Mouse (Mus musculus): ENCODE measurements around the gene S100a9. TPM values are rescaled to one million over a fixed set of nuclear protein-coding genes. Genes with fewer than 3 reads are reported as not detected.
A peak's percentile ranks its signal among the peaks of the same experiment; 100 is the strongest.

S100a9 gene
- polyA plus RNA-seq (2014; fragmentation: Nextera tagmentation; extraction: Ambion mirVana): 2.0 and 3.1 TPM in 2 replicates

- H3K9me3 ChIP-seq (replicated peaks; ENCODE audit: control insufficient read depth, low read length): no peaks in the 10 kb centered on the region
- H3K9ac ChIP-seq (ENCODE audit: low read length): no peak within 1 kb of the TSS
- no peaks in the 10 kb centered on the region for H3K4me1 ChIP-seq (ENCODE audit: control insufficient read depth, insufficient read depth, low read length)
- DNase-seq (ENCODE audit: low spot score) (no peak), ATAC-seq (no peak)
- H3K27ac ChIP-seq (ENCODE audit: low read depth, low read length): no peak within 1 kb of the TSS
- H3K27me3 ChIP-seq (replicated peaks; ENCODE audit: control insufficient read depth, insufficient read depth, low read length): no peaks in the 10 kb centered on the region
- 67% methylated on average over 3 of the region's 3 CpGs for WGBS
- no peaks in the 10 kb centered on the region for H3K36me3 ChIP-seq (ENCODE audit: control insufficient read depth, insufficient read depth, low read length)
- no peak within 1 kb of the TSS for H3K4me3 ChIP-seq (ENCODE audit: low read depth, low read length)
- no peak within 1 kb of the TSS for H3K4me2 ChIP-seq (ENCODE audit: low read length)
Measured at GRCm38 (mm10) chr3:90695613-90696012, at the start of gene S100a9. Gene S100a9, minus strand, starts transcription at chr3:90695721.

DNA sequence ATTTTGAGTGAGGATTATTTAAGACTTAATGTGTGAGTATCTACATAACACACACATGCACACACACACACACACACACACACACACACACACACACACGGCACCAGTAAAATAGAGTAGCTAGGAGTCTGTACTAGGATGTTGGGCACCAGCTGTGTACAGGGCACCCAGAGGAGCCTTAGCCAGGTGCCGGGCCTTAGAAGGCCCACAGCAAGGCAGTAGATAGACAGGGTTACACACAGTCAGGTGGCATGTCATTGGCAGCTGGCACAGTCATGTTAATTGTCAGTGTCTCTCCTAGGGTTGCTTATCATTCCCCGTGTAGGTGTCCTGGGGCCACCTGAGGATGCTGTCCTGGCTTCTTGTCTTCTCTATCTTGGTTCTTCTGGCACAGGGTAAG lies 31.1 kb upstream of the S100a9 start, which contains the start of gene Pglyrp4:
TSS of gene Pglyrp4 (plus strand) at position 301 of the 400 bp plus-strand sequence.
- Histone ChIP-seq H3K27ac (ENCODE audit: low read depth, low read length) (no peak within 1 kb of the TSS), H3K9me3 (replicated peaks; ENCODE audit: control insufficient read depth, low read length) (no peaks in the 10 kb centered on the region), H3K4me3 (ENCODE audit: low read depth, low read length) (no peak within 1 kb of the TSS), H3K27me3 (replicated peaks; ENCODE audit: control insufficient read depth, insufficient read depth, low read length) (no peaks in the 10 kb centered on the region), H3K4me1 (ENCODE audit: control insufficient read depth, insufficient read depth, low read length) (no peaks in the 10 kb centered on the region), H3K4me2 (ENCODE audit: low read length) (no peak within 1 kb of the TSS), H3K9ac (ENCODE audit: low read length) (no peak within 1 kb of the TSS), H3K36me3 (ENCODE audit: control insufficient read depth, insufficient read depth, low read length) (no peaks in the 10 kb centered on the region)
- ATAC-seq: no peak
- DNase-seq (ENCODE audit: low spot score): no peak
- 95% methylated on average over 3 of the region's 3 CpGs for WGBS

GRCm38 (mm10) chr3:90709591-90710460 lies 14.3 kb upstream of the S100a9 start:
- H3K27ac ChIP-seq (ENCODE audit: low read depth, low read length): no peak overlapping the region
- peak; percentile 81 for DNase-seq (ENCODE audit: low spot score)
- no peaks in the 10 kb centered on the region for H3K36me3 ChIP-seq (ENCODE audit: control insufficient read depth, insufficient read depth, low read length)
- H3K27me3 ChIP-seq (replicated peaks; ENCODE audit: control insufficient read depth, insufficient read depth, low read length): no peaks in the 10 kb centered on the region
- no peak overlapping the region for H3K4me2 ChIP-seq (ENCODE audit: low read length)
- peak; percentile 29; the same call in 1 of the 2 replicates for ATAC-seq
- no peak overlapping the region for H3K9ac ChIP-seq (ENCODE audit: low read length)
- no peaks in the 10 kb centered on the region for H3K4me1 ChIP-seq (ENCODE audit: control insufficient read depth, insufficient read depth, low read length)
- WGBS: 53% methylated on average over 12 of the region's 12 CpGs
- no peaks in the 10 kb centered on the region for H3K9me3 ChIP-seq (replicated peaks; ENCODE audit: control insufficient read depth, low read length)
- no peak overlapping the region for H3K4me3 ChIP-seq (ENCODE audit: low read depth, low read length)

- Histone ChIP-seq H3K4me2 (ENCODE audit: low read length) (no peak overlapping the region), H3K4me1 (ENCODE audit: control insufficient read depth, insufficient read depth, low read length) (no peaks in the 10 kb centered on the region), H3K9me3 (replicated peaks; ENCODE audit: control insufficient read depth, low read length) (no peaks in the 10 kb centered on the region), H3K27ac (ENCODE audit: low read depth, low read length) (no peak overlapping the region), H3K36me3 (ENCODE audit: control insufficient read depth, insufficient read depth, low read length) (no peaks in the 10 kb centered on the region), H3K9ac (ENCODE audit: low read length) (no peak overlapping the region), H3K27me3 (replicated peaks; ENCODE audit: control insufficient read depth, insufficient read depth, low read length) (no peaks in the 10 kb centered on the region), H3K4me3 (ENCODE audit: low read depth, low read length) (no peak overlapping the region)
- ATAC-seq: no peak
- peak; percentile 61 for DNase-seq (ENCODE audit: low spot score)
- 24% methylated on average over 4 of the region's 4 CpGs for WGBS
Measured at GRCm38 (mm10) chr3:90708523-90709202, 13.1 kb upstream of the S100a9 start.

DNA sequence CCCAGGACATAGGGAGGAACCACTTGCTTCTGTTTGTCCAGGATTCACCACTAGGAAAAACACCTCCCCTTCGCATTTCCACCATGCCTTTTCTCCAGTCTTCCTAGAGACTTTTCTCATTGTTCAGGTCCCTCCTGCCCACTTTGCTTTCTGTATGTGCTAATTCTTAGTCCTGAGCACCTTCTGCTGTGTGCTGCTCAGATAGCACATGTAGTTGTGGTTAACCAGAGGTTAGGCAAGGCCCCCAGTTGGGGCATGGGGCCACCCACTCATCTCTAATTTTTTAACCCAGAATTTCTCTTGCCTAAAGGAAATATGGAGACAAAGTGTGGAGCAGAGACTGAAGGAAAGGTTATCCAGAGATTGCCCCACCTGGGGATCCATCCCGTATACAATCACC lies 6.7 kb upstream of the S100a9 start:
- H3K4me2 ChIP-seq (ENCODE audit: low read length): no peak overlapping the region
- H3K4me1 ChIP-seq (ENCODE audit: control insufficient read depth, insufficient read depth, low read length): no peaks in the 10 kb centered on the region
- no peaks in the 10 kb centered on the region for H3K36me3 ChIP-seq (ENCODE audit: control insufficient read depth, insufficient read depth, low read length)
- H3K27ac ChIP-seq (ENCODE audit: low read depth, low read length): no peak overlapping the region
- 88% methylated on average over 2 of the region's 2 CpGs for WGBS
- no peaks in the 10 kb centered on the region for H3K9me3 ChIP-seq (replicated peaks; ENCODE audit: control insufficient read depth, low read length)
- no peak for ATAC-seq
- H3K27me3 ChIP-seq (replicated peaks; ENCODE audit: control insufficient read depth, insufficient read depth, low read length): no peaks in the 10 kb centered on the region
- DNase-seq (ENCODE audit: low spot score): no peak
- no peak overlapping the region for H3K9ac ChIP-seq (ENCODE audit: low read length)
- no peak overlapping the region for H3K4me3 ChIP-seq (ENCODE audit: low read depth, low read length)

DNA sequence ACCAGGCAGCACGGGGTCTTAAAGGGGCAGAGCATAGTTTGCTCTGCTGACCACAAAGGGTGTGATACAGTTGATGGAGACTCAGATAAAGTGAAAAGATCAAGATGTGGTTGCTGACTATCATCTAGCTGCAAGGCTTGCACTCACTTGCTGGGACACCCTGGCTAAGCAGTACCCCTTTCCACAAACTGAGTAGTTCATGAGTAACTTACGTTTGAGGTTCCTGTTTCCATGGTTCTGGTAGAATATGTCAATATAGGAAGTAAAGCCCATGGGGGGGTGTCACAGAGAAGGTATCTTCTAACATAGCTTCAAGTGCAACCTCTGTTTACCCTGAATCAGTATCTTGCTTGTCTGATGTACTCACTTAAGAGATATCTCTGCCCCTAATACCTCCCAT lies 2.0 kb downstream of the S100a9 start:
- H3K27ac ChIP-seq (ENCODE audit: low read depth, low read length): no peak overlapping the region
- no peak overlapping the region for H3K4me3 ChIP-seq (ENCODE audit: low read depth, low read length)
- WGBS: 77% methylated on average over 2 of the region's 2 CpGs
- ATAC-seq (no peak), DNase-seq (ENCODE audit: low spot score) (no peak)
- no peak overlapping the region for H3K9ac ChIP-seq (ENCODE audit: low read length)
- no peak overlapping the region for H3K4me2 ChIP-seq (ENCODE audit: low read length)
- H3K9me3 ChIP-seq (replicated peaks; ENCODE audit: control insufficient read depth, low read length): no peaks in the 10 kb centered on the region
- no peaks in the 10 kb centered on the region for H3K36me3 ChIP-seq (ENCODE audit: control insufficient read depth, insufficient read depth, low read length)
- no peaks in the 10 kb centered on the region for H3K4me1 ChIP-seq (ENCODE audit: control insufficient read depth, insufficient read depth, low read length)
- H3K27me3 ChIP-seq (replicated peaks; ENCODE audit: control insufficient read depth, insufficient read depth, low read length): no peaks in the 10 kb centered on the region

DNA sequence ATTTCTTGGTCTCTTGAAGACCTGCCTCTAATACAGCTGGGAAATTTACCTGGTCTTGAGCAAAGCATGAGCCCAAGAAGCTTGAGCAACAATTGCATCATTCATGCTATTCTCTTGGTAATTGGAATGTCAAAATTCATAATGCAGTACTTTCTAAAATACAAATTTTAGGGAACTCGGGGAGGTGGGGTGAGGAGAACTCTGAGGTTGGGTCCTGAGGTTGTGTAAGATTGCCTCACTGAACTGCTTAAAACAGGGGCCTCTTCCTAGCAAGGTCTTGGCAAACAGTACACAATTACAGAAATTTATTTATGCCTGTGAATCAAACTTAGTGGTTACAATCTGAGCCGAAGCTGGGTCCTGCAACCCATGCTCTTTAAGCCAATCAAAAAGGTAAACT lies 8.7 kb downstream of the S100a9 start:
- DNase-seq (ENCODE audit: low spot score): no peak
- no peaks in the 10 kb centered on the region for H3K36me3 ChIP-seq (ENCODE audit: control insufficient read depth, insufficient read depth, low read length)
- H3K9me3 ChIP-seq (replicated peaks; ENCODE audit: control insufficient read depth, low read length): no peaks in the 10 kb centered on the region
- H3K27ac ChIP-seq (ENCODE audit: low read depth, low read length): no peak overlapping the region
- 83% methylated on average over 2 of the region's 2 CpGs for WGBS
- ATAC-seq: no peak
- H3K4me1 ChIP-seq (ENCODE audit: control insufficient read depth, insufficient read depth, low read length): no peaks in the 10 kb centered on the region
- no peak overlapping the region for H3K9ac ChIP-seq (ENCODE audit: low read length)
- no peak overlapping the region for H3K4me2 ChIP-seq (ENCODE audit: low read length)
- no peak overlapping the region for H3K4me3 ChIP-seq (ENCODE audit: low read depth, low read length)
- H3K27me3 ChIP-seq (replicated peaks; ENCODE audit: control insufficient read depth, insufficient read depth, low read length): no peaks in the 10 kb centered on the region

- ATAC-seq: no peak
- no peak overlapping the region for H3K4me3 ChIP-seq (ENCODE audit: low read depth, low read length)
- no peak overlapping the region for H3K9ac ChIP-seq (ENCODE audit: low read length)
- no peak overlapping the region for H3K27ac ChIP-seq (ENCODE audit: low read depth, low read length)
- no peak overlapping the region for H3K4me2 ChIP-seq (ENCODE audit: low read length)
- H3K4me1 ChIP-seq (ENCODE audit: control insufficient read depth, insufficient read depth, low read length): no peaks in the 10 kb centered on the region
- WGBS: 83% methylated on average over 3 of the region's 3 CpGs
- no peaks in the 10 kb centered on the region for H3K27me3 ChIP-seq (replicated peaks; ENCODE audit: control insufficient read depth, insufficient read depth, low read length)
- H3K9me3 ChIP-seq (replicated peaks; ENCODE audit: control insufficient read depth, low read length): no peaks in the 10 kb centered on the region
- no peak for DNase-seq (ENCODE audit: low spot score)
- no peaks in the 10 kb centered on the region for H3K36me3 ChIP-seq (ENCODE audit: control insufficient read depth, insufficient read depth, low read length)
Measured at GRCm38 (mm10) chr3:90683929-90684328, 11.6 kb downstream of the S100a9 start.

GRCm38 (mm10) chr3:90678656-90679055 lies 16.9 kb downstream of the S100a9 start:
- H3K9me3 ChIP-seq (replicated peaks; ENCODE audit: control insufficient read depth, low read length): no peaks in the 10 kb centered on the region
- H3K4me2 ChIP-seq (ENCODE audit: low read length): no peak overlapping the region
- H3K36me3 ChIP-seq (ENCODE audit: control insufficient read depth, insufficient read depth, low read length): no peaks in the 10 kb centered on the region
- no peak overlapping the region for H3K27ac ChIP-seq (ENCODE audit: low read depth, low read length)
- H3K4me3 ChIP-seq (ENCODE audit: low read depth, low read length): no peak overlapping the region
- H3K9ac ChIP-seq (ENCODE audit: low read length): no peak overlapping the region
- ATAC-seq (no peak), DNase-seq (ENCODE audit: low spot score) (no peak)
- 64% methylated on average over 3 of the region's 3 CpGs for WGBS
- H3K4me1 ChIP-seq (ENCODE audit: control insufficient read depth, insufficient read depth, low read length): no peaks in the 10 kb centered on the region
- H3K27me3 ChIP-seq (replicated peaks; ENCODE audit: control insufficient read depth, insufficient read depth, low read length): no peaks in the 10 kb centered on the region
